Comparison of ENCODE assay signal across 15 mouse cellular contexts in the genomic region with DNA sequence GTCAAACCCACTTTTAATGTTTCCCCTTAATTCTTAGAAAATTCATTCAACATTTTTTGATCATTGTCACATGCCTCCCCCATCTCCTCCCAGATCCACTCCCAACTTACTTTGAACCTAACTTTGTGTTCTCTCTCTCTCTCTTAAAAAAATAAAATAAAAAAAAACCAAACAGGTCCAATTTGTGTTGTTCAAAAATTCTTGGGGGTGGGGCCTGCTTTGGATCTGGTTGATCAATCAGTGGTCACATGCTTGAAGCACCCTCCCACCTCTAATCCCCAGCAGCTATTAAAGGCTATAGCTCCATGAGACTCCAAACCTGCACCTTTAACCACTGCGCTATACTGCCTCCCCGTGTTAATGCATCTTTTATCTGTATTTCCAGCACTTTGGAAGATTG. TPM values are rescaled to one million over a fixed set of nuclear protein-coding genes. Genes with fewer than 3 reads are reported as not detected.
DNase-seq lines count a peak whose midpoint lies in the region; ATAC-seq and TF ChIP-seq lines count a peak whose summit lies in the region.
"Had no signal": no experiment of that assay in that cellular context is flagged by ENCODE, and none has a peak within 500 bp of the region (broad histone marks: within the 10 kb centered on the region; RNA-seq: fewer than 3 reads in every experiment).

No protein-coding gene starts in this region.

- TF ChIP-seq EP300 in heart, postnatal 0 days (IDR thresholded peaks at IDR 0.05; ENCODE audit: low read depth), result no peak

- no peaks in the 10 kb centered on the region for H3K36me3 ChIP-seq in heart, postnatal 0 days (replicated peaks; ENCODE audit: control insufficient read depth, insufficient read depth, low read length)
- H3K36me3 ChIP-seq in liver, embryonic 15.5 days (replicated peaks), result no peaks in the 10 kb centered on the region
- H3K36me3 ChIP-seq in liver, embryonic 11.5 days (ENCODE audit: control insufficient read depth, insufficient read depth, low read length), result no peaks in the 10 kb centered on the region
- H3K36me3 ChIP-seq: embryonic facial prominence, embryonic 12.5 days; forebrain, embryonic 15.5 days; heart, embryonic 12.5 days; hindbrain, embryonic 13.5 days; intestine, embryonic 15.5 days had no signal

- H3K4me1 ChIP-seq in heart, postnatal 0 days (ENCODE audit: control insufficient read depth, insufficient read depth), result no peaks in the 10 kb centered on the region; the same call in 1 of the 2 replicates
- H3K4me1 ChIP-seq in liver, embryonic 15.5 days (replicated peaks), result no peaks in the 10 kb centered on the region
- no peaks in the 10 kb centered on the region for H3K4me1 ChIP-seq in liver, embryonic 11.5 days (replicated peaks; ENCODE audit: control insufficient read depth, insufficient read depth, low read length)
- H3K4me1 ChIP-seq: heart, embryonic 12.5 days; intestine, embryonic 15.5 days had no signal

- no peak for ATAC-seq in heart, postnatal 0 days (ENCODE audit: insufficient read depth, low read depth)
- no peak for ATAC-seq in liver, embryonic 15.5 days (ENCODE audit: insufficient read depth)
- ATAC-seq in liver, embryonic 11.5 days (replicated peaks; ENCODE audit: low FRiP score), result no peak
- ATAC-seq: forebrain, embryonic 15.5 days had no signal

- no peak overlapping the region for H3K9ac ChIP-seq in heart, postnatal 0 days (replicated peaks; ENCODE audit: low read depth, low read length)
- H3K9ac ChIP-seq in liver, embryonic 15.5 days, result no peak overlapping the region
- no peak overlapping the region for H3K9ac ChIP-seq in liver, embryonic 11.5 days (ENCODE audit: low read depth, low read length)
- H3K9ac ChIP-seq: embryonic facial prominence, embryonic 12.5 days; forebrain, embryonic 15.5 days; heart, embryonic 12.5 days; hindbrain, embryonic 13.5 days; intestine, embryonic 15.5 days had no signal

- no peak overlapping the region for H3K4me3 ChIP-seq in gastrocnemius, adult 2 months
- H3K4me3 ChIP-seq in heart, postnatal 0 days (ENCODE audit: low read depth, low read length), result no peak overlapping the region
- no peak overlapping the region for H3K4me3 ChIP-seq in liver, embryonic 15.5 days (replicated peaks)
- H3K4me3 ChIP-seq in liver, embryonic 11.5 days (ENCODE audit: low read depth, low read length), result no peak overlapping the region
- H3K4me3 ChIP-seq: embryonic facial prominence, embryonic 12.5 days; forebrain, embryonic 15.5 days; heart, embryonic 12.5 days; hindbrain, embryonic 13.5 days; intestine, embryonic 15.5 days had no signal

- intact Hi-C loops in gastrocnemius, adult 2 months (cut with DNase I), result loop anchor here (5.0 kb wide), 3 partner anchors 52 to 148 kb away; a partner anchor contains a TSS

- peak overlapping the region; percentile 81 for H3K27ac ChIP-seq in gastrocnemius, adult 2 months
- H3K27ac ChIP-seq in heart, postnatal 0 days (ENCODE audit: low read depth), result peak overlapping the region; percentile 41
- 0 out of 2 replicates have a peak overlapping the region, but pooled peaks have one; percentile 39 for H3K27ac ChIP-seq in liver, embryonic 15.5 days (replicated peaks)
- H3K27ac ChIP-seq in liver, embryonic 11.5 days (ENCODE audit: low read depth, low read length), result no peak overlapping the region
- H3K27ac ChIP-seq: embryonic facial prominence, embryonic 12.5 days; forebrain, embryonic 15.5 days; hindbrain, embryonic 13.5 days had no signal

- H3K27me3 ChIP-seq in heart, postnatal 0 days (ENCODE audit: control insufficient read depth, insufficient read depth, low read length), result no peaks in the 10 kb centered on the region
- H3K27me3 ChIP-seq in liver, embryonic 15.5 days, result no peaks in the 10 kb centered on the region
- no peaks in the 10 kb centered on the region for H3K27me3 ChIP-seq in liver, embryonic 11.5 days (replicated peaks; ENCODE audit: control insufficient read depth, insufficient read depth, low read length)
- H3K27me3 ChIP-seq: embryonic facial prominence, embryonic 12.5 days; forebrain, embryonic 15.5 days; heart, embryonic 12.5 days; hindbrain, embryonic 13.5 days; intestine, embryonic 15.5 days had no signal

- WGBS in heart, postnatal 0 days, result 89% methylated on average over 2 of the region's 2 CpGs
- 64% methylated on average over 2 of the region's 2 CpGs for WGBS in liver, embryonic 15.5 days (ENCODE audit: insufficient replicate concordance)
- WGBS in liver, embryonic 11.5 days, result 89% methylated on average over 2 of the region's 2 CpGs

- no peak for DNase-seq in gastrocnemius, adult 2 months
- DNase-seq in gastrocnemius, adult 18-20 months (ENCODE audit: low spot score), result no peak
- DNase-seq in heart, postnatal 0 days (ENCODE audit: low spot score), result no peak
- DNase-seq in heart, postnatal 4 days, result no peak
- no peak for DNase-seq in liver, embryonic 11.5 days (ENCODE audit: low spot score)
- DNase-seq in layer of hippocampus, postnatal 25 days (ENCODE audit: extremely low spot score in 1 of 2, low spot score in 1 of 2), result no peak
- DNase-seq: cerebellum, adult 11-12 months; cerebellum, adult 9-10 months had no signal

- no peak overlapping the region for H3K4me2 ChIP-seq in heart, postnatal 0 days (ENCODE audit: low read depth, low read length)
- H3K4me2 ChIP-seq in liver, embryonic 15.5 days, result no peak overlapping the region
- no peak overlapping the region for H3K4me2 ChIP-seq in liver, embryonic 11.5 days
- H3K4me2 ChIP-seq: embryonic facial prominence, embryonic 12.5 days; forebrain, embryonic 15.5 days; heart, embryonic 12.5 days; hindbrain, embryonic 13.5 days; intestine, embryonic 15.5 days had no signal

- TF ChIP-seq CTCF in gastrocnemius, adult 2 months (IDR thresholded peaks at IDR 0.05), result no peak
- no peak for TF ChIP-seq CTCF in heart, postnatal 0 days (IDR thresholded peaks at IDR 0.05; ENCODE audit: low read depth)

- H3K9me3 ChIP-seq in heart, postnatal 0 days (replicated peaks; ENCODE audit: control insufficient read depth, low read length), result no peaks in the 10 kb centered on the region
- H3K9me3 ChIP-seq in liver, embryonic 15.5 days (replicated peaks), result no peaks in the 10 kb centered on the region
- H3K9me3 ChIP-seq in liver, embryonic 11.5 days (ENCODE audit: control insufficient read depth, low read length), result no peaks in the 10 kb centered on the region
- H3K9me3 ChIP-seq: embryonic facial prominence, embryonic 12.5 days; forebrain, embryonic 15.5 days; heart, embryonic 12.5 days; hindbrain, embryonic 13.5 days; intestine, embryonic 15.5 days had no signal

RNA-seq across cellular contexts. Expression of a gene that starts 46.9 kb away (rescaled TPM):
- total RNA-seq in gastrocnemius, adult 2 months (2021), result 1 to 10 TPM; 2.8 to 4.8 TPM
- total RNA-seq in gastrocnemius, adult 18-20 months (2021), result 1 to 10 TPM; 2.2 to 2.9 TPM
- total RNA-seq in heart, postnatal 0 days (2014; rRNA removed; ENCODE audit: low replicate concordance), result 0.11 and 0.89 TPM in 2 replicates
- 0.45 and 0.48 TPM in 2 replicates for polyA plus RNA-seq in heart, postnatal 0 days (2015; fragmentation: Nextera tagmentation; extraction: Ambion mirVana)
- total RNA-seq in heart, postnatal 4 days (2021), result under 1 TPM; 0.63 to 0.71 TPM
- 0.03 and 0.09 TPM in 2 replicates for polyA plus RNA-seq in liver, embryonic 15.5 days (2015; fragmentation: Nextera tagmentation; extraction: Ambion mirVana)
- 0.15 and 0.25 TPM in 2 replicates for polyA plus RNA-seq in liver, embryonic 11.5 days (2014; fragmentation: Nextera tagmentation; extraction: Ambion mirVana)
- under 1 TPM; 0.05 to 0.16 TPM for total RNA-seq in layer of hippocampus, postnatal 25 days (2021)
- total RNA-seq: MEL had no signal
